Mouse (Mus musculus) erythroblast, embryonic 14.5 days (primary cell): Measurements from ENCODE around the gene Spo11.

Source experiments
- GATA1 ChIP-seq: IDR thresholded peaks from 2 replicates; pipeline ENCODE4 v1.6.1; 2012; ENCODE audit warnings: low read length, inconsistent platforms, mixed read lengths
- TAL1 ChIP-seq: IDR thresholded peaks from 3 replicates; pipeline ENCODE4 v1.6.1; 2012; ENCODE audit warnings: low read length, inconsistent platforms, mixed read lengths

DNA sequence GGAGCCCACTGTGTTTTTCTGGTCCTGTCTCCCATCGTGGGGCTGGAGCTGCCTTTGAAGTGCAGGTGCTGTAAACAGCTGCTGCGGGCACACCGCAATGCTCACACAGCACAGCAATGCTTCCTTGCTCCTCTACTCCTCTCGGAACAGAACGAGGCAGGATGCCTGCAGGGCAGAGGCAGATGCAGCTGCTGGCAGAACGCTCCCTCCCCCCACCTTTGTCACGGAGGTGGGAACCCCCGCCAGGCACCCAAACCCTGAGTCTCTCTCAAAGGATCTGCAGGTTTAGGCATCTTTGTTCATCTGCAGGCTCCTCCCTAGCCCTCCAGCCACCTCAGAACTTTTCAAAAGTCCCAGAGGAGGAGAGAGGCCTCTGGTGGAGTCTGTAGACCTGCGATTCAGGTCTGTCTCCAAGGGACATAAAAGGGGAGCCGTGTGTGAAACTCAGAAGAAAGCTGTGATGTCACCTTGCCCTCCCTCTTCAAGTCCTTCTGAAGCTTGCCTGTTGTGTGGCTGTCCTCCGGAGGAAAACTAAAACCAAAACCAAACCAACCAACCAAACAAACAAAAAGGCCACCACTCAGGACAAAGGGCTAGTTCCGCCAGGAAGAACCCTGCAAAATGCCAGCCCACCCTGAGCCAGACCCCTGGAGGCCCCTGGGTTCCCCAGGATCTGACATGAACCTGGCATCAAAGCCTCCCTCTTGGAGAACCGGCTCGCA, at the start of gene Spo11:
- TF ChIP-seq TAL1 = no peak
- TF ChIP-seq GATA1 = no peak
